Mouse (Mus musculus) gastrocnemius, adult 2 months (tissue): ENCODE measurements at regions not wholly inside any gene's neighbourhood (a gene's known extent, or its start where the extent isn't known, plus 50 kb on each side); places are given as distances from the start of the nearest gene placed in this dataset.

Source experiments
- DNase-seq: peaks from one replicate; pipeline ENCODE4 v3.0.0; 2022
- H3K27ac ChIP-seq: fragments of 200-600 bp; 2 replicates; pipeline ENCODE4 v1.8.1; 2022; ENCODE audit warnings: mild to moderate bottlenecking
- H3K4me3 ChIP-seq: fragments of 200-600 bp; 2 replicates; pipeline ENCODE4 v1.8.1; 2022; ENCODE audit warnings: mild to moderate bottlenecking, moderate library complexity
- CTCF ChIP-seq: fragments of 200-600 bp; IDR thresholded peaks from 2 replicates; pipeline ENCODE4 v1.8.1; 2022; ENCODE audit warnings: antibody characterized with exemption, mild to moderate bottlenecking, moderate library complexity
- intact Hi-C: fragments of 180-260 bp; cut with DNase I; formaldehyde crosslinking; loops from one replicate; pipeline ENCODE4 v1.15.1; 2025

- intact Hi-C loops = no loop called here
Measured at GRCm38 (mm10) chr14:28720545-28720944, 216.0 kb downstream of the Wnt5a start.

DNA sequence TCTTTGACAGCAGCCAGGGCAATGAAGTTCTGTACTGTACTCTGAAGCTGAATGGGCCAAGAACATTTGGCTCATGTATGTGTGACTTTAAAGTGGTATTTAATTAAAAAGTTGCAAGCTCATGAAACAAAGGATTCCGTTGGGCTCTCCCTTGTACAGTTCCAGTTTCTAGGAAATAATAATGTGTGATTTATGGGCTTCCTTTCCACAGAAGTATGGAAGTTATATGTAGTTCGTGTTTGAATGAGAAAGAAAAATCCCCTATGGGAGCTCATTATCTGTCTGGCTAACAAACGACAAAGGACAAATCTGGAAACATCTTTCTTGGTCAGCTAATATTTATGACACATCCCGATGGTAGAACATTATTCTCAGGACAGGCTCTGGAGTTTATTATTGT lies 221.1 kb downstream of the Wnt5a start:
- TF ChIP-seq CTCF = no peak
- DNase-seq = no peak
- intact Hi-C loops = no loop called here
- Histone ChIP-seq H3K27ac (no peak overlapping the region), H3K4me3 (no peak overlapping the region)

More at GRCm38 (mm10) chr14:28720545-28720944, 216.0 kb downstream of the Wnt5a start:
- TF ChIP-seq CTCF = no peak
- Histone ChIP-seq H3K4me3 (no peak overlapping the region), H3K27ac (no peak overlapping the region)
- no peak for DNase-seq

- no peak for DNase-seq
- intact Hi-C loops = no loop called here
- H3K27ac ChIP-seq = no peak overlapping the region
- no peak overlapping the region for H3K4me3 ChIP-seq
- TF ChIP-seq CTCF = no peak
Measured at GRCm38 (mm10) chr14:28733496-28733895, 228.9 kb downstream of the Wnt5a start.

- no peak overlapping the region for H3K27ac ChIP-seq
- no peak overlapping the region for H3K4me3 ChIP-seq
- no peak for TF ChIP-seq CTCF
- no peak for DNase-seq
- intact Hi-C loops = no loop called here
Measured at GRCm38 (mm10) chr14:28735446-28735845, 230.9 kb downstream of the Wnt5a start.

- TF ChIP-seq CTCF = no peak
- intact Hi-C loops = no loop called here
- H3K4me3 ChIP-seq = no peak overlapping the region
- H3K27ac ChIP-seq = no peak overlapping the region
- no peak for DNase-seq
Measured at GRCm38 (mm10) chr14:28740076-28740475, 235.5 kb downstream of the Wnt5a start.

DNA sequence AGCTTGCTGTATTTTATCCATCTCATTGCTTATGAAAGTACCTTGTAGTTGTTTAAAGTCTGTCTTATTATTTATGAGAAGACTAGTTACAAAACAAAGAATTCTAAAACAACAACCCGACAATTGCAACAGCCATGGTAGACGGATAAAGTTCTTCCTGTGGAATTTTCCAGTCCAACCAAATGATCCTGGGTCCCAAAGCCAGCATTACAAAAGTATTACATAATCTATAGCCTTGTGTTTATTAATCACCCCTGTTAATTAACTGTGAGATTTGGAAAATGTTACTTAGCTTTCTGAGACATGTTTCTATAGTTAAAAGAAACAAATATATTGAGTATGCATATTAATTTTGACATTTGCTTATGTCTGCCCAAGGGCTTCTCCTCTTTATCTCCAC lies 236.9 kb downstream of the Wnt5a start:
- H3K4me3 ChIP-seq = no peak overlapping the region
- no peak for TF ChIP-seq CTCF
- intact Hi-C loops = no loop called here
- DNase-seq = no peak
- no peak overlapping the region for H3K27ac ChIP-seq

DNA sequence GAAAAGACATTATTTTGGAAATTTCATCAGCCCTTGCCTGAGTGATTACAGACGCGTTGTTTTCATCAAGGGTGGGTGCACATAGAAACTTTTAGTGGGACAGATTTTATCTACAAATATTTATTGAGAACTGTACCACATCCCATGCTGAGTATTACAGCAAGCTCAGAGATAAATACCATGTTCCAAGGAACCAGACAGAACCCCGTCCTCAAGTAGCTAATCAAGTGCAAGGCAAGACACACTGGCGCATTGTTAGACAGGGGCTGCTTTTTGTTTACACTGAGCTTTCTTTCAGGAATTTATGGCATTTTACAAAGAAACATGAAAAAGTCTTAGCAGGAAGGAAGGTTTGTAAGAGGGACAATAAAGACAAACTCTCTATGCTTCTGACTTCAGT lies 239.1 kb downstream of the Wnt5a start:
- intact Hi-C loops = no loop called here
- DNase-seq = no peak
- TF ChIP-seq CTCF = no peak
- no peak overlapping the region for H3K27ac ChIP-seq
- H3K4me3 ChIP-seq = no peak overlapping the region

DNA sequence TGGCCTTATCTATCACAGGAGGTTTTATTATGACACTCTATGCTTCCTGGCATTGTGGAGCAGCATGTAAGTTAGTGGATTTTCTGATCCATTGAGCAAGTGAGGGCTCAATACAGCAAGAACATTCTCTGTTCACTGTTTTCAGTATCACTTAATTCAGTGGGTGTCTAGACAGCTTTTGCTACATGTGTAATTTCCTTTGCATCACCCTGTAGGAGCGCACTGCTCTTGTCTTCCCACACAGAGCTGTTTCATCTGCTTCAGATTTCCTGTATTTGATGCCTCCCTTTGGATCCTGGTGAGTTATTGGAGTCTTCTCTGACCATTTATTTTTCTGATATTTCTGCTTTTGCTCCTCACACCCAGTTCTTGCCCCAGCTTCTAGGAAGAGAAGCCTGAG lies 245.8 kb downstream of the Wnt5a start:
- DNase-seq = no peak
- no peak overlapping the region for H3K27ac ChIP-seq
- no peak for TF ChIP-seq CTCF
- H3K4me3 ChIP-seq = no peak overlapping the region
- intact Hi-C loops = no loop called here

DNA sequence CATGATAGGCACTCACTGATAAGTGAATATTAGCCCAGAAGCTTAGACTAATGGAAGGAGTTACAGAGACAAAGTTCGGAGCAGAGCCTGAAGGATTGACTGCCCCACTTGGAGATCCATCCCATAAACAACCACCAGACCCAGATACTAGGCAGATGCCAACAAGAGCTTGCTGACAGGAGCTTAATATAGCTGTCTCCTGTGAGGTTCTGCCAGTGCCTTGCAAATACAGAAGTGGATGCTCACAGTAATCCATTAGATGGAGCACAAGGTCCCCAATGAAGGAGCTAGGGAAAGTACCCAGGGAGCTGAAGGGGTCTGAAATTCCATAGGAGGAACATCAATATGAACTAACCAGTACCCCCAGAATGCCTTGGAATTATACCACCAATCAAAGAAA lies 252.8 kb upstream of the Lrtm1 start:
- DNase-seq = no peak
- TF ChIP-seq CTCF = no peak
- no peak overlapping the region for H3K27ac ChIP-seq
- no peak overlapping the region for H3K4me3 ChIP-seq
- intact Hi-C loops = no loop called here

GRCm38 (mm10) chr14:28773068-28773467 lies 244.9 kb upstream of the Lrtm1 start:
- intact Hi-C loops = no loop called here
- H3K4me3 ChIP-seq = no peak overlapping the region
- TF ChIP-seq CTCF = no peak
- DNase-seq = no peak
- H3K27ac ChIP-seq = no peak overlapping the region

- DNase-seq = no peak
- TF ChIP-seq CTCF = no peak
- intact Hi-C loops = no loop called here
- Histone ChIP-seq H3K27ac (no peak overlapping the region), H3K4me3 (no peak overlapping the region)
Measured at GRCm38 (mm10) chr14:28775686-28776085, 242.3 kb upstream of the Lrtm1 start.

DNA sequence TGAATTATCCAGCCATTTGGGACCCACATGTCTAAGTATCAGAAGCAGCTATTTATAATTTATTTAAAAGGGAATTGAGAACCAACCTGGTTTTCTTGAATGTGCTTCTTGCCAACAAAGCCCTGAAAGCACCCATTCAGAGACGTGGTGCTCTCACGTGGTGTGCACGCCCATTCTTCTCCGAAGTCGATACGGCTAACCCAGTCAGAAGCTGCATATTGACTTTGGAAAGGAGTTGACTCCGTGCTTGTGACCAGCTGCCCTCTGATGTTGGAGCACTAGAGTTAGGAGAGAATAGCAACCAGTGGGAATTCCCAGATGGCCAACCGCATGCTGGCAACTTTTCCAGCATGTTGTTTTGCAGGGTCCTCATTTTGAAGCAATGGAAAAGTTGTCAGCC lies 240.2 kb upstream of the Lrtm1 start:
- intact Hi-C loops = no loop called here
- Histone ChIP-seq H3K27ac (no peak overlapping the region), H3K4me3 (no peak overlapping the region)
- DNase-seq = no peak
- TF ChIP-seq CTCF = no peak

DNA sequence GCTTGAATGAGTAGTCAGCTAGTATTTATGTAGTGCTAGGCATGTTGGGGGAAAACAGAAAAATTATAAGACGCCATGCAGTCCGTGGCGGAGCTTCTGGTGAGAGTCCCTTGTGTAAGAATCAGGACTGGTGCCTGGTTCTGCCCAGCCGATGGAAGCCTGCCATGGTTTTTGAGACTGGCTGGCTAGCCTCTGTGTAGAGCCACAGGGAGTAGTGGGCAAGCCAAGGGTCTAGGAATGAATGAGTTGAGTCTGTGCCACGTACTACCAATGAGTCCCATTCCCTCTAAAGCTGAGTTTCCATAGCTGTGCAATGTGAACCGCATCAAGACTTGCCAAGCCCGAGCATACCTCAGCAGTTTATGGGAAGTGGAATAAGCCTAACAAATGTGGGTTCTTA lies 236.3 kb upstream of the Lrtm1 start:
- no peak for TF ChIP-seq CTCF
- intact Hi-C loops = no loop called here
- no peak for DNase-seq
- H3K4me3 ChIP-seq = no peak overlapping the region
- no peak overlapping the region for H3K27ac ChIP-seq

GRCm38 (mm10) chr14:28784106-28784633 lies 233.8 kb upstream of the Lrtm1 start:
- Histone ChIP-seq H3K4me3 (no peak overlapping the region), H3K27ac (no peak overlapping the region)
- intact Hi-C loops = no loop called here
- TF ChIP-seq CTCF = no peak
- DNase-seq = no peak

- Histone ChIP-seq H3K4me3 (no peak overlapping the region), H3K27ac (no peak overlapping the region)
- no peak for DNase-seq
- TF ChIP-seq CTCF = no peak
- intact Hi-C loops = no loop called here
Measured at GRCm38 (mm10) chr14:28798290-28798689, 219.7 kb upstream of the Lrtm1 start.
